Mouse (Mus musculus): ENCODE data around the gene Gm1673.
A peak's percentile ranks its signal among the peaks of the same experiment; 100 is the strongest.

Gene Gm1673

GRCm38 (mm10) chr5:33997051-33997741, 14.0 kb downstream of the Gm1673 start:
- DNase-seq (ENCODE audit: low read depth, low spot score) = no peak

GRCm38 (mm10) chr5:33997829-33998504, 14.7 kb downstream of the Gm1673 start:
- DNase-seq (ENCODE audit: low read depth, low spot score) = no peak

- no peak for DNase-seq (ENCODE audit: low read depth, low spot score)
Measured at GRCm38 (mm10) chr5:33998505-33998877, 15.3 kb downstream of the Gm1673 start.

- no peak for DNase-seq (ENCODE audit: low read depth, low spot score)
Measured at GRCm38 (mm10) chr5:33999466-34000090, 16.3 kb downstream of the Gm1673 start.

GRCm38 (mm10) chr5:34000809-34001208, 17.6 kb downstream of the Gm1673 start:
- DNase-seq (ENCODE audit: low read depth, low spot score) = no peak

- DNase-seq (ENCODE audit: low read depth, low spot score) = no peak
Measured at GRCm38 (mm10) chr5:34001401-34001800, 18.2 kb downstream of the Gm1673 start.

- no peak for DNase-seq (ENCODE audit: low read depth, low spot score)
Measured at GRCm38 (mm10) chr5:34002636-34003035, 19.4 kb downstream of the Gm1673 start.

GRCm38 (mm10) chr5:34004618-34005017, 21.4 kb downstream of the Gm1673 start:
- DNase-seq (ENCODE audit: low read depth, low spot score) = no peak

- DNase-seq (ENCODE audit: low read depth, low spot score) = no peak
Measured at GRCm38 (mm10) chr5:34006832-34007231, 23.6 kb downstream of the Gm1673 start.

- no peak for DNase-seq (ENCODE audit: low read depth, low spot score)
Measured at GRCm38 (mm10) chr5:34007392-34007941, 24.2 kb downstream of the Gm1673 start.

- DNase-seq (ENCODE audit: low read depth, low spot score) = peak; percentile 22
Measured at GRCm38 (mm10) chr5:34014652-34015051, 31.4 kb downstream of the Gm1673 start.

GRCm38 (mm10) chr5:34018968-34019367, 35.7 kb downstream of the Gm1673 start:
- DNase-seq (ENCODE audit: low read depth, low spot score) = no peak

GRCm38 (mm10) chr5:34030101-34030500, 46.9 kb downstream of the Gm1673 start:
- DNase-seq (ENCODE audit: low read depth, low spot score) = no peak

- no peak for DNase-seq (ENCODE audit: low read depth, low spot score)
Measured at GRCm38 (mm10) chr5:34031022-34031421, 47.8 kb downstream of the Gm1673 start.

- no peak for DNase-seq (ENCODE audit: low read depth, low spot score)
Measured at GRCm38 (mm10) chr5:34032520-34032919, 49.3 kb downstream of the Gm1673 start.

All from ES-CJ7 (cell line).